Mouse (Mus musculus) liver, embryonic 13.5 days (tissue): ENCODE results near the gene Rhoa. TPM values are rescaled to one million over a fixed set of nuclear protein-coding genes. Genes with fewer than 3 reads are reported as not detected.
A peak's percentile ranks its signal among the peaks of the same experiment; 100 is the strongest.

Experiments used
- ATAC-seq: fragments of 200-750 bp; cut with Nextera tagmentation; 2 replicates; pipeline ENCODE4 v1.8.0; 2017; ENCODE audit warnings: low read depth, mild to moderate bottlenecking, moderate number of reproducible peaks, moderate library complexity
- DNase-seq: peaks from one replicate; pipeline ENCODE4 v3.0.0; 2022
- H3K27ac ChIP-seq: fragments of 300-500 bp; sonication (generic); 2 replicates; pipeline ENCODE4 v1.5.1; 2015; ENCODE audit warnings: moderate library complexity, mild to moderate bottlenecking, inconsistent platforms
- H3K27me3 ChIP-seq: fragments of 300-500 bp; sonication (generic); 2 replicates; pipeline ENCODE4 v1.6.1; 2015; ENCODE audit warnings: mild to moderate bottlenecking, inconsistent platforms
- H3K36me3 ChIP-seq: fragments of 300-500 bp; sonication (generic); 2 replicates; pipeline ENCODE4 v1.6.1; 2015; ENCODE audit warnings: mild to moderate bottlenecking, inconsistent platforms
- H3K4me1 ChIP-seq: fragments of 300-500 bp; sonication (generic); replicated peaks from 2 replicates; pipeline ENCODE4 v1.6.1; 2015; ENCODE audit warnings: inconsistent platforms
- H3K4me2 ChIP-seq: fragments of 300-500 bp; sonication (generic); 2 replicates; pipeline ENCODE4 v1.6.1; 2015; ENCODE audit warnings: inconsistent platforms, mild to moderate bottlenecking, moderate library complexity
- H3K4me3 ChIP-seq: fragments of 300-500 bp; sonication (generic); replicated peaks from 2 replicates; pipeline ENCODE4 v1.5.1; 2015; ENCODE audit warnings: mild to moderate bottlenecking, inconsistent platforms
- H3K9ac ChIP-seq: fragments of 300-500 bp; sonication (generic); 2 replicates; pipeline ENCODE4 v1.6.1; 2015; ENCODE audit warnings: mild to moderate bottlenecking, inconsistent platforms
- H3K9me3 ChIP-seq: fragments of 300-500 bp; sonication (generic); replicated peaks from 2 replicates; pipeline ENCODE4 v1.6.1; 2016; ENCODE audit warnings: inconsistent platforms
- WGBS: fragments of 180-500 bp; shearing (Covaris S2); methylation state at CpG from one replicate; pipeline ENCODE4 v1.1.7; 2015; ENCODE audit not compliant: insufficient replicate concordance; 5-methylcytosine and 5-hydroxymethylcytosine counted together
- polyA plus RNA-seq: library from polyadenylated mRNA; unstranded; fragments of >200 nt; fragmentation: Nextera tagmentation; extraction: Ambion mirVana; gene quantifications from 2 replicates; pipeline ENCODE4 v1.2.1, GENCODE M21; 2015

Rhoa gene
- polyA plus RNA-seq, 1 experiment from 2014 or later = 235 TPM

DNA sequence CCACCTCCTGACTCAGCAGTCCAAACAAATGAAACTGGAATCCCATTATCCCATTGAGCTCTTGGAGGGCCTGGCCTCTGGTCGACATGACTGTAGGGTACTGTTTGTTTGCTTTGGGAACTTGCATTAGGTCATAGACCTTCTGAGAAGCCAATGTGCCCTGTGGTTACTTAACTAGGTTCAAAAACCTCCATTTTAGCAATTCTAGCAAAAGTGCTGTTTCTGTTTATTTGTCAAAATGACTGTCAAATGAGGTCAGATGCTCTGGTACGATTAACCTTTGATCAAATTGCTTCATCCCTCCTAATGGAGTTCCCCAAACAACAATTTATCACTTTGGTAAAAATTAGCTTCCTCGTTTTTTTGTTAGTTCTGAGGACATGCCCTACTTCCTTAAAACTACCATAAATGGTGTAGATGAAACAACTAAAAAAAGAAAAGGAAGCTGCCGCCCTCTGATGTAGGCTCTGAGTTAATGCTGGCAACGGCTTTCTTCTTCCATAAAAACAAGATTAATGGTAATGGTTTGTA is 36.4 kb downstream of the Rhoa start:
- Histone ChIP-seq H3K4me3 (peak overlapping the region; percentile 92), H3K9me3 (no peaks in the 10 kb centered on the region), H3K9ac (peak overlapping the region; percentile 80), H3K4me2 (peak overlapping the region; percentile 76), H3K27me3 (no peaks in the 10 kb centered on the region), H3K36me3 (peaks cover 34% of the 10 kb centered on the region), H3K4me1 (peaks cover 81% of the 10 kb centered on the region), H3K27ac (peak overlapping the region; percentile 100)
- no peak for ATAC-seq
- 11% methylated on average over 5 of the region's 5 CpGs for WGBS
- no peak for DNase-seq

DNA sequence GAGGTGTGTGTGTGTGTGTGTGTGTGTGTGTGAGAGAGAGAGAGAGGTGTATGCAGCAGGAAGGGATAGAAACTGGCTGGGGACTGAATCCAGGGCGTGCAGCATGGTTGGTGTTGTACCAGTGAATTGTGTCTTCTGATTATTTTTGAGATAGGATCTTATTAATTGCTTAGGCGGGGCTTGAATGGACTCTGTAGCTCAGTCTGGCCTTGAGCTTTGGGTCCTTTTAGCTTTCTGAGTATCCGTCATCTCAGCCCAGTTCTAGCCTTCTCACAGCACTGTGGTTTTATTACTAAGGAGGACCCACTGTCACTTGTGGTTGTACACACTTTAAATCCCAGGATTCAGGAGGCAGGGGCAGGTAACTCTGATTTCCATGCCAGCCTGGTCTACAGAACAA is 37.4 kb downstream of the Rhoa start:
- no peak for DNase-seq
- Histone ChIP-seq H3K36me3 (peaks cover 26% of the 10 kb centered on the region), H3K27me3 (no peaks in the 10 kb centered on the region), H3K4me2 (peak overlapping the region; percentile 76), H3K27ac (peak overlapping the region; percentile 100), H3K9ac (peak overlapping the region; percentile 80), H3K9me3 (no peaks in the 10 kb centered on the region), H3K4me3 (no peak overlapping the region), H3K4me1 (peaks cover 73% of the 10 kb centered on the region)
- no peak for ATAC-seq
- WGBS = 42% methylated on average over 3 of the region's 3 CpGs

DNA sequence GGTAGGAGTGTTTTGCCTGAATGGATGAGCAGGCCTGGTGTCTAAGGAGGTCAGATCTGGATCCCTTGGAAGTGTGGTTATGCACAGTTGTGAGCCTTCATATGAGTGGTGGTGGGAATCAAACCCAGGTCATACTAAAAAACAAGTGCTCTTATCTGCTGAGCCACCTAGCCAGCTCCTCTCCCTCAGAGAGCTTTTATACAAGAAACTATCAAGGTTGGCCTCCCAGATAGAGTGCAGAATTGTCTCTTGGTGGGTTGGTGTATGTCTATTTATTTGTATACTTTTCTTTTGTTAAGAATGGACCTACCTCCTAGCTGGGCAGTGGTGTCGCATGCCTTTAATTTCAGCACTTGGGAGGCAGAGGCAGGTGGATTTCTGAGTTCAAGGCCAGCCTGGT is 37.9 kb downstream of the Rhoa start:
- no peak for ATAC-seq
- peaks cover 24% of the 10 kb centered on the region for H3K36me3 ChIP-seq
- H3K9me3 ChIP-seq = no peaks in the 10 kb centered on the region
- peak overlapping the region; percentile 76 for H3K4me2 ChIP-seq
- WGBS = 42% methylated on average over 1 of the region's 1 CpGs
- peak overlapping the region; percentile 80 for H3K9ac ChIP-seq
- peak overlapping the region; percentile 100 for H3K27ac ChIP-seq
- peak; percentile 48 for DNase-seq
- peaks cover 73% of the 10 kb centered on the region for H3K4me1 ChIP-seq
- H3K4me3 ChIP-seq = no peak overlapping the region
- no peaks in the 10 kb centered on the region for H3K27me3 ChIP-seq

DNA sequence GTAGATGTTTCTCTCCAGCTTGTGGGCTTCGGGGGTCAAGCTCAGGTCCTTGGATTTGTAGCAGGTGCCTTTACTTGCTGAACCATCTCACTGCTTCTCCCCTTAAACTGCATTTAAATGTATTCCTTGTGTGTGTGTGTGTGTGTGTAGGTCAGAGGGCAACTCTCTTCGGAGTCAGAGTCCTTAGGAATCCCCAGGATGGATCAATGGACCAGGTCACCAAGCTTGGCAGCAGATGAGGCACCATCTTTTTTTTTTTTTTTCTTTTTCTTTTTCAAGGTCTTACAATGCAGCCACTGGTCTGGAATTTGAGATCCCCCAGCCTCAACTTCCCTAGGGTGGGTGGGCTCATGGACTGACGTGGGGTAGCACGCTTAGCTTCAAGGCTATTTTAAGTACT is 38.5 kb downstream of the Rhoa start:
- DNase-seq (no peak), ATAC-seq (no peak)
- Histone ChIP-seq H3K4me1 (peaks cover 79% of the 10 kb centered on the region), H3K27me3 (no peaks in the 10 kb centered on the region), H3K9me3 (no peaks in the 10 kb centered on the region), H3K4me3 (no peak overlapping the region), H3K4me2 (peak overlapping the region; percentile 76; the same call in 1 of the 2 replicates), H3K36me3 (peaks cover 21% of the 10 kb centered on the region), H3K9ac (peak overlapping the region; percentile 80), H3K27ac (peak overlapping the region; percentile 100)
- 69% methylated on average over 4 of the region's 4 CpGs for WGBS

DNA sequence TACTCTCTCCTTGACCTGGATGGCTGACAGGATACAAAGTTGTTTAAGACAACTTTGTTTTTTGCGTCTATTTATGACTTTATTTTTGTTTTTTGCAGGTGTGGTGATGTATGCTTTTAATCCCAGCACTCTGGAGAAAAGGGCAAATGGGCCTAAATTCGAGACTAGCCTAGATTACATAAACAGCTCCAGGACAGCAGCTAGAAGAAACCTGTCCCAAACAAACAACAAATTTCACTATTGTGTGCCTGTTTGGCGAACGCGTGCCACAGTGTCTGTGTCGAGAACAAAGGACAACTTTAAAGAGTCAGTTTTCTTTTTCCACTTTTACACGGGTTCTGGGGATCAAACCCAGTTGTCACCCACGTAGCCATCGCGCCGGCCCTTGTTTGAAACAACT is 41.1 kb downstream of the Rhoa start:
- no peak for DNase-seq
- WGBS = 4% methylated on average over 11 of the region's 11 CpGs

DNA sequence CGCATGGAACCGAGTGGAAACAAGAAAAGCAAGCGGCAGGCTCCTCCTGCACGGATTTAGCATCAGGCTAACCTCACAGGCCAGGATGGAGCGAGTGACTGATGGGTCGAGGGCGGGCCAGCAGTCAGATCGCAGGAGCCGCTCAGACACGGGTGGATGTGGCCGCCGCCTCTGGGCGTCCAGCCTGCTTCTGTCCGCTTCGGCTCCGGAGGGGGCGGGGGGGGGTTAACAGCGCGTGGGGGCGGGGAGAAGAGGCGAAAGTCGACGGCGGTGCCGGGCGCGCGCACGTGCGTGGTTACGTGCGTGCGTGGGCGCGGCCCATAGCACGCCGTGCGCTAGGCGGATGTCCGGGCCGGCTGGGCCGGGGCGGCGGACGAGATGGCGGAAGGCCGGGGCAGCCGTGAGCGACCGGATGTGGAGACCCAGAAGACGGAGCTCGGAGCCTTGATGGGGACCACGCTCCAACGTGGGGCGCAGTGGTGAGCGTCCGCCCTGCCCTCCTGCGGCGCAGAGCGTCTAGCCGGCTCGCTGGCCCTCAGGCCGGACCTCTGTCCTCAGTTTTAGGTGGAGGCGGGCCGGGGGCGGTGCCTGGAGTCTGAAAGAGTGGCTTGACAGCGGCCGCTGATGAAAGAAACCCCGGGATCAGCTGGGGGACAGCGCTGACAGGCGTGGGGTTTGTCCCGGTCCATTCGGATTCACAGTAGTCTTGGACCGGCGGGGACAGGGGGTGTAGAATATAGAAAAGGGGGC is 41.8 kb downstream of the Rhoa start, which contains the start of gene Usp4:
TSS of gene Usp4 (plus strand) at position 314 of the 750 bp plus-strand sequence.
- H3K27me3 ChIP-seq = no peaks in the 10 kb centered on the region
- ATAC-seq = peak; percentile 88

More for the DNA sequence above, 41.1 kb downstream of the Rhoa start:
- Histone ChIP-seq H3K36me3 (peaks cover 22% of the 10 kb centered on the region), H3K9me3 (no peaks in the 10 kb centered on the region), H3K4me3 (peak overlapping the region; percentile 90), H3K9ac (peak overlapping the region; percentile 91), H3K4me1 (peaks cover 73% of the 10 kb centered on the region), H3K27me3 (no peaks in the 10 kb centered on the region), H3K27ac (peak overlapping the region; percentile 99), H3K4me2 (peak overlapping the region; percentile 85)
- ATAC-seq = no peak

DNA sequence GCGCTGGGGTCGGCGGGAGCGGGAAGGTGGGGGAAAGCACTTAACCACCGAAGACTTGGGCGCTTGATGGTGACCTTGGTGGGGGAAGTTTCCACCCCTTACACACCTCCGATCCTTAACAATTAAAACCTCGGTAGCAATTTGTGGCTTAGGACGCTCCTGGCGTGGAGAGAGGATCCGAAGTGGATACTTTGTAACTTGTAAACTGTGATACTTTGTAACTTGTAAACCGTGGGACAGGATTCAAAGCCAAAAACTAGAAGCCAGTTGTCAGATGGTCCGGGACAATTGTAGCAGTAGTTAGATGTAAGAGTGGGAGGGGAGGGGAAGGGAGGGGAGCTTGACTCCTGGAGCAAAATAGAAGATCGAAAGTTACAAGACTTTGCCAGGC is 42.4 kb downstream of the Rhoa start:
- no peak for DNase-seq
- peaks cover 60% of the 10 kb centered on the region for H3K4me1 ChIP-seq
- H3K9me3 ChIP-seq = no peaks in the 10 kb centered on the region
- peak overlapping the region; percentile 90 for H3K4me3 ChIP-seq
- no peak for ATAC-seq
- 2% methylated on average over 14 of the region's 14 CpGs for WGBS
- peak overlapping the region; percentile 91 for H3K9ac ChIP-seq
- H3K4me2 ChIP-seq = peak overlapping the region; percentile 85
- H3K27me3 ChIP-seq = no peaks in the 10 kb centered on the region
- peak overlapping the region; percentile 99 for H3K27ac ChIP-seq
- H3K36me3 ChIP-seq = peaks cover 35% of the 10 kb centered on the region

More for the DNA sequence above, 41.8 kb downstream of the Rhoa start, which contains the start of gene Usp4:
- peak within 1 kb of the TSS; percentile 91 for H3K9ac ChIP-seq
- H3K27ac ChIP-seq = peak within 1 kb of the TSS; percentile 99
- no peaks in the 10 kb centered on the region for H3K9me3 ChIP-seq
- under 1% methylated on average over 75 of the region's 75 CpGs for WGBS
- peaks cover 66% of the 10 kb centered on the region for H3K4me1 ChIP-seq
- peaks cover 29% of the 10 kb centered on the region for H3K36me3 ChIP-seq
- peak; percentile 80 for DNase-seq
- peak within 1 kb of the TSS; percentile 85 for H3K4me2 ChIP-seq
- H3K4me3 ChIP-seq = peak within 1 kb of the TSS; percentile 90

DNA sequence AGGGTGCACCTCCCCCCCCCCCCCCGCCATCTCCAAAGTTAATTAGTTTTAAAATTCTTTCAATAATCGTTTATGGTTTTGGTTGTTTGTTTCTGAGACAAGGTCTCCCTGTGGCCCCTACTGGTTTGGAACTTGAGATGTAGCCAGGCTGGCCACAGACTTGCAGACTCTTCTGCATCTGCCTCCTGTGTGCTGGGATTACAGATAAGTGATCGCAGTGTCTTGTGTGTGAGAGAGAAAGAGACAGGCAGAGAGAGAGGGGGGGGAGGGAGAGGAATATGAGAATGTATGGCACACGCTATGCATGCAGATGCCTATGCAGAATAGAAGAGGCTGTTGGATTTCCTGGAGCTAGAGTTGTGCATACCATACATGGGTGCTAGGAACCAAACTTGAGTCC is 43.8 kb downstream of the Rhoa start:
- Histone ChIP-seq H3K9ac (peak overlapping the region; percentile 91), H3K27me3 (no peaks in the 10 kb centered on the region), H3K4me3 (peak overlapping the region; percentile 90), H3K4me2 (peak overlapping the region; percentile 85), H3K27ac (peak overlapping the region; percentile 99), H3K36me3 (peaks cover 49% of the 10 kb centered on the region), H3K4me1 (peaks cover 46% of the 10 kb centered on the region), H3K9me3 (no peaks in the 10 kb centered on the region)
- 39% methylated on average over 4 of the region's 4 CpGs for WGBS
- DNase-seq = peak; percentile 26
- 0 out of 2 replicates have a peak, but pooled peaks have one; percentile 18 for ATAC-seq

DNA sequence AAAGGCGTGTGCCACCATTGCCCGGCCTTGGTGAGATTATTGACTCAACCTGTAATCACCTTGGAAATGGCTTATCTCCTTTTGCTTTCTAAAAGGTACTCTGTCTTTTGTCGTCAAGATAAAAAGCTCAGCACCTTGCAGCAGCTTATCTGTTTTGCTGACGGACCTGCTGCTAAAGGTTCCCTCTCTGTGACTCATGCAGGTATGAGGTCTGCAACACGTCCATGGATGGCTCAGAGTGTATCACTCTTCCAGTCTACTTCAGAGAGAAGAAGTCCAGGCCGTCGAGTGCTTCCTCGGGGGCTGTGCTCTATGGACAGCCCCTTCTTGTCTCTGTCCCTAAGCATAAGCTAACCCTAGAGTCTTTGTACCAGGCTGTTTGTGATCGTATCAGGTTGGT is 72.3 kb downstream of the Rhoa start:
- no peaks in the 10 kb centered on the region for H3K4me1 ChIP-seq
- H3K27ac ChIP-seq = no peak overlapping the region
- H3K36me3 ChIP-seq = peaks cover 93% of the 10 kb centered on the region
- no peak overlapping the region for H3K4me3 ChIP-seq
- DNase-seq (no peak), ATAC-seq (no peak)
- H3K27me3 ChIP-seq = no peaks in the 10 kb centered on the region
- H3K9me3 ChIP-seq = no peaks in the 10 kb centered on the region
- WGBS = 75% methylated on average over 9 of the region's 9 CpGs
- no peak overlapping the region for H3K4me2 ChIP-seq
- H3K9ac ChIP-seq = no peak overlapping the region

DNA sequence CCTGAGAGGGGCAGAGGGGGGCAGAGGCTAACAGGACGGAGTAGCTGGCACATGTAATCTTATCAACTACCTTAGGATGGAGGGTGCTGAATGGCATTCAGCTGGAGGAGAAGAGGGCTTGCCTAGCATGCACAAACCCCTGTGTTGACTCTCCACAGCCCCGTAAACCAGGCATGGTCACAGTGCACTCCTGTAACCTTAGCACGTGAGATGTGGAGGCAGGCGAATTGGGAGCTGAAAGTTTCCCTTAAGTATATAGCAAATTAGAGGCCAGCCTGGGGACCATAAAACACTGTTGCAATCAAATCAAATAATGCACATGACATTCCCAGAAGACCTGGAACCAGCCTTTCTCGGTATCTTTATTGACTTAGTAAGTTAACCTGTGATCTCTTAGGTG is 72.8 kb downstream of the Rhoa start:
- H3K36me3 ChIP-seq = peaks cover 93% of the 10 kb centered on the region
- no peak overlapping the region for H3K27ac ChIP-seq
- 87% methylated on average over 5 of the region's 5 CpGs for WGBS

DNA sequence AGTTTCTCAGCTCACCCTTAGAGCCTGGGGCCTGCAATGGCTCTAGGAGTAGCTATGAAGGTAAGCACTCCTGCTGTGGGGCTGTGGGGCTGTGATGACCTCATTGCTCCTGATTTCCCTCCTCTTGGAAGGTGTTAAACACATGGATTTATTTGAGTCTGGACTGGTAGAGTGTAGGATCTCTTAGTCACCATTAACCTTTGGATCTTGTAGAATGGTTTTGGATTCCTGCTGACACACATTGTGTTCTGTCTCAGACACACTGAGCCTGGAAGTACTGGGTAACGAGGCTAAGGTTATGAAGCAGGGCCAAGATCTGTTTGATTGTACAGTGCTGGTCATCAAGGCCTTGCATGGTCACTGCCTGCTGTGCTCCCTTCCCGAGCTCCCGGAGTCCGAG is 73.4 kb downstream of the Rhoa start:
- ATAC-seq (no peak), DNase-seq (no peak)
- Histone ChIP-seq H3K4me1 (no peaks in the 10 kb centered on the region), H3K4me2 (no peak overlapping the region), H3K36me3 (peaks cover 93% of the 10 kb centered on the region), H3K27ac (no peak overlapping the region), H3K27me3 (no peaks in the 10 kb centered on the region), H3K9me3 (no peaks in the 10 kb centered on the region), H3K9ac (no peak overlapping the region), H3K4me3 (no peak overlapping the region)
- WGBS = 92% methylated on average over 4 of the region's 4 CpGs

More for the DNA sequence above, 72.8 kb downstream of the Rhoa start:
- Histone ChIP-seq H3K4me2 (no peak overlapping the region), H3K4me1 (no peaks in the 10 kb centered on the region), H3K9me3 (no peaks in the 10 kb centered on the region), H3K9ac (no peak overlapping the region), H3K4me3 (no peak overlapping the region), H3K27me3 (no peaks in the 10 kb centered on the region)
- ATAC-seq = no peak
- DNase-seq = no peak
